Mouse (Mus musculus) heart, postnatal 4 days (tissue): ENCODE measurements around the gene Adck1. TPM values are rescaled to one million over a fixed set of nuclear protein-coding genes. Genes with fewer than 3 reads are reported as not detected.

Experiments
- DNase-seq: peaks from one replicate; pipeline ENCODE4 v3.0.0; 2021
- total RNA-seq, 2 experiments: library from RNA; stranded (reverse); gene quantifications; 2 replicates each; pipeline ENCODE4 v1.2.3; 2021

Gene Adck1
- total RNA-seq, 2 experiments from 2014 or later = 21.6 to 21.9 TPM

GRCm38 (mm10) chr12:88475833-88476232 lies 115.5 kb downstream of the Adck1 start:
- DNase-seq = no peak

- no peak for DNase-seq
These were observed 116.3 kb downstream of the Adck1 start for GRCm38 (mm10) chr12:88476702-88477101.

GRCm38 (mm10) chr12:88481657-88482056 lies 121.3 kb downstream of the Adck1 start:
- no peak for DNase-seq

GRCm38 (mm10) chr12:88490881-88491280 lies 130.5 kb downstream of the Adck1 start:
- no peak for DNase-seq

Other genes with a start within 250 kb of the Adck1 start
- not detected for gene Gm10436, start 178.4 kb upstream of the Adck1 start, total RNA-seq
- not detected for gene Gm8332, start 110.5 kb upstream of the Adck1 start, total RNA-seq
- gene Gm5662, start 86.1 kb upstream of the Adck1 start, total RNA-seq = not detected
- gene Gm5039, start 36.5 kb upstream of the Adck1 start, total RNA-seq = not detected